Mouse (Mus musculus) heart, postnatal 0 days (tissue): ENCODE results near the gene Vwf.

Experiments used
- CTCF ChIP-seq: IDR thresholded peaks from 2 replicates; pipeline ENCODE4 v1.5.1; 2016; ENCODE audit warnings: antibody characterized with exemption, control low read depth, low read depth
- EP300 ChIP-seq: IDR thresholded peaks from 2 replicates; pipeline ENCODE4 v1.6.1; 2016; ENCODE audit warnings: antibody characterized with exemption, low read depth

- no peak for TF ChIP-seq CTCF
- TF ChIP-seq EP300: no peak
Observed at GRCm38 (mm10) chr6:125594311-125594710, 47.7 kb downstream of the Vwf start.
